Mouse (Mus musculus) frontal cortex, postnatal 14 days (tissue): Measurements from ENCODE around the gene Fez2.

Source experiments
- DNase-seq, 2 experiments: peaks; one replicate each; pipeline ENCODE4 v3.0.0; 2022; ENCODE audit warnings: low spot score in 2 of 2

Fez2 gene

GRCm38 (mm10) chr17:78407581-78407980 lies 10.4 kb downstream of the Fez2 start:
- no peak for DNase-seq

- DNase-seq, result no peak
Observed at GRCm38 (mm10) chr17:78406854-78407253, 11.1 kb downstream of the Fez2 start.

- no peak for DNase-seq
Observed at GRCm38 (mm10) chr17:78405336-78405735, 12.6 kb downstream of the Fez2 start.

GRCm38 (mm10) chr17:78403804-78404203 lies 14.1 kb downstream of the Fez2 start:
- no peak for DNase-seq

GRCm38 (mm10) chr17:78403229-78403628 lies 14.7 kb downstream of the Fez2 start:
- no peak for DNase-seq

- no peak for DNase-seq
Observed at GRCm38 (mm10) chr17:78402174-78402573, 15.8 kb downstream of the Fez2 start.

GRCm38 (mm10) chr17:78401713-78402112 lies 16.2 kb downstream of the Fez2 start:
- DNase-seq, result no peak

- DNase-seq, result no peak
Observed at GRCm38 (mm10) chr17:78401311-78401710, 16.6 kb downstream of the Fez2 start.

- no peak for DNase-seq
Observed at GRCm38 (mm10) chr17:78400130-78400840, 17.7 kb downstream of the Fez2 start.

GRCm38 (mm10) chr17:78392401-78393087 lies 25.4 kb downstream of the Fez2 start:
- DNase-seq, result no peak

GRCm38 (mm10) chr17:78389573-78389972 lies 28.4 kb downstream of the Fez2 start:
- DNase-seq, result no peak

- no peak for DNase-seq
Observed at GRCm38 (mm10) chr17:78388101-78388847, 29.7 kb downstream of the Fez2 start.

GRCm38 (mm10) chr17:78387665-78388064 lies 30.3 kb downstream of the Fez2 start:
- no peak for DNase-seq

GRCm38 (mm10) chr17:78382321-78382720 lies 35.6 kb downstream of the Fez2 start:
- DNase-seq, result no peak

GRCm38 (mm10) chr17:78379730-78380245 lies 38.2 kb downstream of the Fez2 start:
- no peak for DNase-seq

GRCm38 (mm10) chr17:78379079-78379729 lies 38.7 kb downstream of the Fez2 start:
- no peak for DNase-seq

GRCm38 (mm10) chr17:78376587-78376986 lies 41.4 kb downstream of the Fez2 start:
- no peak for DNase-seq

GRCm38 (mm10) chr17:78374756-78375155 lies 43.2 kb downstream of the Fez2 start:
- no peak for DNase-seq

GRCm38 (mm10) chr17:78373849-78374248 lies 44.1 kb downstream of the Fez2 start:
- DNase-seq, result no peak

- DNase-seq, result no peak
Observed at GRCm38 (mm10) chr17:78373174-78373573, 44.8 kb downstream of the Fez2 start.

- DNase-seq, result no peak
Observed at GRCm38 (mm10) chr17:78370445-78370844, 47.5 kb downstream of the Fez2 start.

- DNase-seq, result no peak
Observed at GRCm38 (mm10) chr17:78368481-78368880, 49.5 kb downstream of the Fez2 start.
